Mouse (Mus musculus): Measurements from ENCODE around the gene Zfp84. TPM values are rescaled to one million over a fixed set of nuclear protein-coding genes. Genes with fewer than 3 reads are reported as not detected.
A peak's percentile ranks its signal among the peaks of the same experiment; 100 is the strongest.

Gene Zfp84
- polyA plus RNA-seq, 1 experiment from 2014 or later, result 17.3 TPM

- WGBS, result 96% methylated on average over 10 of the region's 10 CpGs
- H3K27ac ChIP-seq, result no peak overlapping the region
- H3K36me3 ChIP-seq, result peaks cover 71% of the 10 kb centered on the region
- H3K4me1 ChIP-seq (replicated peaks), result no peaks in the 10 kb centered on the region
- no peak overlapping the region for H3K4me2 ChIP-seq
- ATAC-seq (ENCODE audit: low FRiP score), result no peak
- H3K4me3 ChIP-seq, result no peak overlapping the region
- no peaks in the 10 kb centered on the region for H3K27me3 ChIP-seq
- H3K9ac ChIP-seq, result no peak overlapping the region
- no peaks in the 10 kb centered on the region for H3K9me3 ChIP-seq
Measured at GRCm38 (mm10) chr7:29777372-29777771, 9.0 kb downstream of the Zfp84 start.

GRCm38 (mm10) chr7:29783871-29784551 lies 15.7 kb downstream of the Zfp84 start, which contains the start of gene Zfp30:
Gene Zfp30 (plus strand): TSS chr7:29783998.
- WGBS, result under 1% methylated on average over 45 of the region's 45 CpGs
- Histone ChIP-seq H3K27me3 (no peaks in the 10 kb centered on the region), H3K9ac (peak within 1 kb of the TSS; percentile 92), H3K4me1 (replicated peaks) (peaks cover 28% of the 10 kb centered on the region), H3K4me3 (peak within 1 kb of the TSS; percentile 86), H3K4me2 (peak within 1 kb of the TSS; percentile 84), H3K27ac (peak within 1 kb of the TSS; percentile 96), H3K36me3 (peaks cover 32% of the 10 kb centered on the region), H3K9me3 (no peaks in the 10 kb centered on the region)
- peak; percentile 97 for ATAC-seq (ENCODE audit: low FRiP score)

- no peaks in the 10 kb centered on the region for H3K27me3 ChIP-seq
- peak overlapping the region; percentile 84 for H3K4me2 ChIP-seq
- no peak overlapping the region for H3K27ac ChIP-seq
- peak overlapping the region; percentile 86 for H3K4me3 ChIP-seq
- 53% methylated on average over 8 of the region's 8 CpGs for WGBS
- no peaks in the 10 kb centered on the region for H3K9me3 ChIP-seq
- no peak for ATAC-seq (ENCODE audit: low FRiP score)
- peaks cover 36% of the 10 kb centered on the region for H3K36me3 ChIP-seq
- H3K9ac ChIP-seq, result peak overlapping the region; percentile 92
- H3K4me1 ChIP-seq (replicated peaks), result peaks cover 28% of the 10 kb centered on the region
Measured at GRCm38 (mm10) chr7:29785023-29785422, 16.7 kb downstream of the Zfp84 start.

- Histone ChIP-seq H3K4me3 (peak overlapping the region; percentile 86), H3K27me3 (no peaks in the 10 kb centered on the region), H3K27ac (no peak overlapping the region), H3K36me3 (peaks cover 45% of the 10 kb centered on the region), H3K4me2 (peak overlapping the region; percentile 84), H3K9me3 (no peaks in the 10 kb centered on the region), H3K9ac (peak overlapping the region; percentile 92), H3K4me1 (replicated peaks) (peaks cover 28% of the 10 kb centered on the region)
- no peak for ATAC-seq (ENCODE audit: low FRiP score)
- 81% methylated on average over 5 of the region's 5 CpGs for WGBS
Measured at GRCm38 (mm10) chr7:29785888-29786287, 17.5 kb downstream of the Zfp84 start.

DNA sequence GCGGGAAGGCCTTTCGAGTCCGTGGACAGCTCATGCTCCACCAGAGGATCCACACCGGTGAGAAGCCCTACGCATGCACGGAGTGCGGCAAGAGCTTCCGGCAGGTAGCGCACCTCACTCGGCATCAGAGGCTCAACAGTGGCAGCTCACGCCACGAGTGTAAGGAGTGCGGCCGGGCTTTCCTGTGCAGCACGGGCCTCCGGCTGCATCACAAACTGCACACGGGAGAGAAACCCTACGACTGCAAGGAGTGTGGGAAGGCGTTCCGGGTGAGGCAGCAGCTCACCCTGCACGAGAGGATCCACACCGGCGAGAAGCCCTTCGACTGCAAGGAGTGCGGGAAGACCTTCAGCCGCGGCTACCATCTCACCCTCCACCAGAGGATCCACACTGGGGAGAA lies 24.6 kb downstream of the Zfp84 start:
- H3K36me3 ChIP-seq, result peaks cover 73% of the 10 kb centered on the region
- H3K27ac ChIP-seq, result no peak overlapping the region
- no peak overlapping the region for H3K9ac ChIP-seq
- H3K27me3 ChIP-seq, result peaks cover 20% of the 10 kb centered on the region
- H3K4me2 ChIP-seq, result no peak overlapping the region
- H3K9me3 ChIP-seq, result no peaks in the 10 kb centered on the region
- no peak overlapping the region for H3K4me3 ChIP-seq
- no peak for ATAC-seq (ENCODE audit: low FRiP score)
- H3K4me1 ChIP-seq (replicated peaks), result no peaks in the 10 kb centered on the region
- WGBS, result 32% methylated on average over 27 of the region's 27 CpGs

DNA sequence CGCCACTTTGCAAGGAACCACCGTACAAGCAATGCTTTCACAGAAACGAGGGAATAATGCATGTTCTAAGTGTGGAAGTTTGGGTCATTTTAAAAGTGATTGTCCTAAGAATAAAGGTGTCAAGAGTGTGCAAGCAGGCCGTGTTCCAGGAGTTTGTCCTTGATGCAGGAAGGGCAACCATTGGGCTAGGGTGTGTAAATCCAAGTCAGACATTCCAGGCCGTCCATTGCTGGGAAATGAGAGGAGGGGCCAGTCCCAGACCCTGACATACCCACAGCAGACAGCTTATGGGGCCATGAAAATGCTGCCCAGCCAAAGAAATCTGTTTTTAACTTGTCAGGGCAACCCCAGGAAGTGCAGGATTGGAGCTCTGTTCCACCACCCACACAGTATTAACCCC lies 38.7 kb downstream of the Zfp84 start:
- Histone ChIP-seq H3K9ac (no peak overlapping the region), H3K4me1 (replicated peaks) (no peaks in the 10 kb centered on the region), H3K4me3 (no peak overlapping the region), H3K27me3 (no peaks in the 10 kb centered on the region), H3K4me2 (no peak overlapping the region), H3K36me3 (peaks cover 5% of the 10 kb centered on the region), H3K9me3 (0 out of 2 replicates have a peak, but pooled peaks cover 3% of the 10 kb centered on the region), H3K27ac (no peak overlapping the region)
- 86% methylated on average over 5 of the region's 5 CpGs for WGBS
- no peak for ATAC-seq (ENCODE audit: low FRiP score)

DNA sequence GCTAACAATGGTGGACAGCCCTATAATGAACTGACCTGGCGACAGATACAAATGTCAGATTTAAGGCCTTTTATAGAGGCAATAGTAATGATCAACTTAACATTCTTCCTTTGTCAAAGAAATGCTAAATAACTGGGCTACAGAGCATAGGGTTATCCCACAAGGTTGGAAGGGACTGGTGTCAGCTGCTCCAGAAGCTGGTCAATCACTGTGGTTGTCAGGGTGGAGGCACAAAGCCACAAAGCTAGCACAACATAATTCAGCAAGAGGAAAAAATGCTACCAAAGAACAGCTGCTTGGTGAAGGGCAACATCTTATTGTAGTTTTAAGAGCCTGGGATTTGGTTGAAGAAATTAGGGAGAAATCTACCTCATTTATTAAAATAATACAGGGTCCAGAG lies 43.9 kb downstream of the Zfp84 start:
- Histone ChIP-seq H3K4me2 (no peak overlapping the region), H3K9ac (no peak overlapping the region), H3K4me1 (replicated peaks) (peaks cover 22% of the 10 kb centered on the region), H3K36me3 (peaks cover 5% of the 10 kb centered on the region), H3K27ac (no peak overlapping the region), H3K27me3 (no peaks in the 10 kb centered on the region), H3K9me3 (0 out of 2 replicates have a peak, but pooled peaks cover 3% of the 10 kb centered on the region), H3K4me3 (no peak overlapping the region)
- ATAC-seq (ENCODE audit: low FRiP score), result no peak
- 85% methylated on average over 1 of the region's 1 CpGs for WGBS

DNA sequence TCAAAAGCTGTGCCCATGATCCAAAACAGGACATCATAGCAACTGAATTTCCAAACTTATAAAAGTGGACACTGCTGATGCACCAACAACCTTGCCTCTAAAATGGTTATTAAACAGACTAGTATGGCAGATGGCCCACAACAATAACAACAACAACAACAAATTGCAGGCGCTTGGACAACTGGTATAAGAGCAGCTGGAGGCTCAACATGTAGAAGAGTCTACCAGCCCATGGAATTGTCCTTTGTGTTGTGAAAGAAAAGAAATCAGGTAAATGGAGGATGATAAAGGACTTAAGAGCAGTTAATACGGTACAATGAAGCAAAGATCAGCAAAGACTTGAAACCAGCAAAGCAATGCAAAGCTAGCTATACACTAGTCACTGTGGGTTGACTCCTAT lies 46.0 kb downstream of the Zfp84 start:
- Histone ChIP-seq H3K9ac (0 out of 2 replicates have a peak overlapping the region, but pooled peaks have one; percentile 84), H3K4me3 (peak overlapping the region; percentile 68), H3K4me1 (replicated peaks) (peaks cover 39% of the 10 kb centered on the region), H3K27me3 (no peaks in the 10 kb centered on the region), H3K36me3 (peaks cover 5% of the 10 kb centered on the region), H3K4me2 (peak overlapping the region; percentile 80), H3K9me3 (no peaks in the 10 kb centered on the region), H3K27ac (no peak overlapping the region)
- no peak for ATAC-seq (ENCODE audit: low FRiP score)
- WGBS, result 97% methylated on average over 2 of the region's 2 CpGs

DNA sequence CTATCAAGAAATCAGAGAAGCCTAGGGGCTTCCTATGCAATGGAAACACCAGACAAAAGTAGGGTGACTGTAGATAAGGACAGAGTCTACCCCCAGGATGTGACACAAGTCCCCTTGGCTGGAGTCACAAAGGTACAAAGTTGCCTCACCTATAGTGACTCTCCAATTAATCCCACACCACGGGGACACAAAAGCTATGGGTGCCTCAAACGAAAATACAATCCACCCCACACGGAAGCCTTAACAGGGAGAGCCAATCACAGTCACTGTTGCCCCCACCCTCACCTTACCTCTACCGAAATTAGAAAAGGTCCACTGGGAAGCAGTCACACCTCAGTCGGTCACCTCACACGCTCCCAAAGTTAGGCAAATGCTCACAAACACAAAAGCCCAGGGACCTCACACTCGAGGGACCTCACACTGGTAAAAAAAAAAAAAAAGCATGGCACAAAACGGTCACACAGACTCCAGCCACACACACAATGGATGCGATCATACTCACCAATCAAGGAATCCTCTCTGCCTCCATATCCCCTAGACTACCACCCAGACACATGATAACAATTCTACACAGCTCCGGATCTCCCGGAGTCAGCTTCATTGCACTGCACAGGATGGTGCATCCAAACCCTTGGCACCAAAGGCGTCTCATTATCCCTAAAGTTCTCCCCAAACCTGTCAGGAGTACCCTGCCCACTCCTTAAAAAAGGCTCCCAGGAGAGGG lies 46.9 kb downstream of the Zfp84 start:
- H3K36me3 ChIP-seq, result peaks cover 5% of the 10 kb centered on the region
- H3K4me2 ChIP-seq, result peak overlapping the region; percentile 80
- 4% methylated on average over 12 of the region's 12 CpGs for WGBS
- peak; percentile 70 for ATAC-seq (ENCODE audit: low FRiP score)
- H3K9ac ChIP-seq, result peak overlapping the region; percentile 84
- peaks cover 43% of the 10 kb centered on the region for H3K4me1 ChIP-seq (replicated peaks)
- no peaks in the 10 kb centered on the region for H3K9me3 ChIP-seq
- peak overlapping the region; percentile 68 for H3K4me3 ChIP-seq
- H3K27me3 ChIP-seq, result no peaks in the 10 kb centered on the region
- peak overlapping the region; percentile 85 for H3K27ac ChIP-seq

- WGBS, result under 1% methylated on average over 26 of the region's 26 CpGs
- peaks cover 43% of the 10 kb centered on the region for H3K4me1 ChIP-seq (replicated peaks)
- peak; percentile 95 for ATAC-seq (ENCODE audit: low FRiP score)
- peak within 1 kb of the TSS; percentile 84 for H3K9ac ChIP-seq
- peak within 1 kb of the TSS; percentile 88 for H3K27ac ChIP-seq
- H3K36me3 ChIP-seq, result peaks cover 9% of the 10 kb centered on the region
- H3K27me3 ChIP-seq, result no peaks in the 10 kb centered on the region
- peak within 1 kb of the TSS; percentile 80 for H3K4me2 ChIP-seq
- no peaks in the 10 kb centered on the region for H3K9me3 ChIP-seq
- H3K4me3 ChIP-seq, result peak within 1 kb of the TSS; percentile 68
Measured at GRCm38 (mm10) chr7:29815910-29816429, 47.6 kb downstream of the Zfp84 start, which contains the start of gene Zfp790. Gene Zfp790 (plus strand): TSS chr7:29816114.

GRCm38 (mm10) chr7:29818619-29819254 lies 50.4 kb downstream of the Zfp84 start:
- Histone ChIP-seq H3K4me3 (peak overlapping the region; percentile 66), H3K27ac (peak overlapping the region; percentile 80), H3K36me3 (peaks cover 29% of the 10 kb centered on the region), H3K9me3 (no peaks in the 10 kb centered on the region), H3K27me3 (no peaks in the 10 kb centered on the region), H3K4me2 (peak overlapping the region; percentile 80), H3K4me1 (replicated peaks) (peaks cover 43% of the 10 kb centered on the region), H3K9ac (peak overlapping the region; percentile 77)
- peak; percentile 77 for ATAC-seq (ENCODE audit: low FRiP score)
- 3% methylated on average over 12 of the region's 12 CpGs for WGBS

DNA sequence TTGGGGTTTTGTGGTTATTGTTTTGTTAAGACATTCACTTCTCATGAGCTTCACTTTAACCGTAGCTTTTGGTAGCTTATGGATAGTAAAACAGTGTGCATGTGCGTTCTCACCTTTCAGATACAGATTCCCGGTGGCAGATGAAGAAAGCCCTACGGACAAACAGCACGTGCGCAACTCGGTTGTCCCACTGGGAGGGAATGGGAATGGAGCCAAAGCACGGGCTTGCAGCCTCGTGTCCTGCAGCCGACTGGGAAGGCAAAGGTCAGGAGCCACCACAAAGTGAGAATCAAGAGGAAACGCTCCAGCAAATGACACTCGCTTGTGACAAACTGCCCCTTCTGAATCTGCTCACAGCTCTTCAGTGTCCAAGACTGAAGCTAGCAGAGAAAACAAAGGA lies 59.6 kb downstream of the Zfp84 start:
- no peaks in the 10 kb centered on the region for H3K9me3 ChIP-seq
- H3K4me3 ChIP-seq, result no peak overlapping the region
- no peak overlapping the region for H3K9ac ChIP-seq
- 91% methylated on average over 12 of the region's 12 CpGs for WGBS
- no peaks in the 10 kb centered on the region for H3K4me1 ChIP-seq (replicated peaks)
- no peaks in the 10 kb centered on the region for H3K27me3 ChIP-seq
- no peak overlapping the region for H3K27ac ChIP-seq
- no peak for ATAC-seq (ENCODE audit: low FRiP score)
- H3K4me2 ChIP-seq, result no peak overlapping the region
- H3K36me3 ChIP-seq, result peaks cover 91% of the 10 kb centered on the region
